ENCODE assay signal across 8 mouse cellular contexts in genomic region chr1:86532362-86533051, GRCm38 (mm10). TPM values are rescaled to one million over a fixed set of nuclear protein-coding genes. Genes with fewer than 3 reads are reported as not detected.
A peak's percentile ranks its signal among the peaks of the same experiment; 100 is the strongest.
DNase-seq lines count a peak whose midpoint lies in the region; ATAC-seq and TF ChIP-seq lines count a peak whose summit lies in the region.

No protein-coding gene starts in this region.

- no peaks in the 10 kb centered on the region for H3K9me3 ChIP-seq in E14TG2a.4 (ENCODE audit: low read length)
- H3K9me3 ChIP-seq in forebrain, embryonic 14.5 days (replicated peaks; ENCODE audit: control insufficient read depth, low read length), result no peaks in the 10 kb centered on the region
- no peaks in the 10 kb centered on the region for H3K9me3 ChIP-seq in liver, postnatal 0 days (ENCODE audit: low read length)
- H3K9me3 ChIP-seq in neural tube, embryonic 14.5 days (ENCODE audit: control insufficient read depth, low read length), result no peaks in the 10 kb centered on the region

- intact Hi-C loops in heart, postnatal 14 days (cut with DNase I), result loop anchor here (1.0 kb wide), 2 partner anchors 30 to 93 kb away; no protein-coding TSS in a partner anchor

- H3K27ac ChIP-seq in forebrain, embryonic 14.5 days (ENCODE audit: low read depth, low read length), result peak overlapping the region; percentile 3; the same call in 1 of the 2 replicates
- H3K27ac ChIP-seq in liver, postnatal 0 days (ENCODE audit: low read depth), result no peak overlapping the region
- H3K27ac ChIP-seq in neural tube, embryonic 14.5 days (ENCODE audit: low read depth, low read length), result peak overlapping the region; percentile 48; the same call in 1 of the 2 replicates
- no peak overlapping the region for H3K27ac ChIP-seq in testis, adult 2 months (ENCODE audit: control insufficient read depth, insufficient read depth, low read depth, low read length)

- peaks cover 35% of the 10 kb centered on the region for H3K36me3 ChIP-seq in E14TG2a.4 (ENCODE audit: insufficient read depth, low read length)
- H3K36me3 ChIP-seq in forebrain, embryonic 14.5 days (ENCODE audit: control insufficient read depth, insufficient read depth, low read length), result peaks cover 29% of the 10 kb centered on the region
- H3K36me3 ChIP-seq in liver, postnatal 0 days (replicated peaks; ENCODE audit: insufficient read depth, low read length), result peaks cover 15% of the 10 kb centered on the region
- peaks cover 12% of the 10 kb centered on the region; the same call in 1 of the 2 replicates for H3K36me3 ChIP-seq in neural tube, embryonic 14.5 days (ENCODE audit: control insufficient read depth, insufficient read depth, low read length)
- no peaks in the 10 kb centered on the region for H3K36me3 ChIP-seq in testis, adult 2 months (ENCODE audit: control insufficient read depth, insufficient read depth, low read length)

- TF ChIP-seq EP300 in liver, postnatal 0 days (IDR thresholded peaks at IDR 0.05; ENCODE audit: low read depth), result 0 out of 2 replicates have a peak, but pooled peaks have one; percentile 32

- TF ChIP-seq POLR2A in testis, adult 2 months (IDR thresholded peaks at IDR 0.05; ENCODE audit: control insufficient read depth, low read depth, low read length), result no peak

- H3K4me2 ChIP-seq in forebrain, embryonic 14.5 days (ENCODE audit: low read length), result peak overlapping the region; percentile 23; the same call in 1 of the 2 replicates
- peak overlapping the region; percentile 47 for H3K4me2 ChIP-seq in liver, postnatal 0 days (ENCODE audit: low read depth, low read length)
- peak overlapping the region; percentile 11; the same call in 1 of the 2 replicates for H3K4me2 ChIP-seq in neural tube, embryonic 14.5 days (ENCODE audit: low read depth, low read length)

- no peak overlapping the region; the same call in 1 of the 2 replicates for H3K9ac ChIP-seq in forebrain, embryonic 14.5 days (ENCODE audit: low read length)
- H3K9ac ChIP-seq in liver, postnatal 0 days (replicated peaks), result 0 out of 2 replicates have a peak overlapping the region, but pooled peaks have one; percentile 11
- no peak overlapping the region for H3K9ac ChIP-seq in neural tube, embryonic 14.5 days (replicated peaks; ENCODE audit: low read depth, low read length)

- peaks cover 49% of the 10 kb centered on the region for H3K4me1 ChIP-seq in E14TG2a.4 (replicated peaks; ENCODE audit: low read depth, low read length)
- peaks cover 16% of the 10 kb centered on the region for H3K4me1 ChIP-seq in forebrain, embryonic 14.5 days (ENCODE audit: control insufficient read depth, insufficient read depth, low read length)
- peaks cover 17% of the 10 kb centered on the region for H3K4me1 ChIP-seq in liver, postnatal 0 days (ENCODE audit: insufficient read depth)
- H3K4me1 ChIP-seq in neural tube, embryonic 14.5 days (ENCODE audit: control insufficient read depth, insufficient read depth, low read length), result peaks cover 24% of the 10 kb centered on the region; the same call in 1 of the 2 replicates
- H3K4me1 ChIP-seq in testis, adult 2 months (ENCODE audit: control insufficient read depth, insufficient read depth, low read length), result peaks cover 14% of the 10 kb centered on the region

- peak overlapping the region; percentile 58 for H3K4me3 ChIP-seq in E14TG2a.4 (replicated peaks; ENCODE audit: low read length)
- H3K4me3 ChIP-seq in forebrain, embryonic 14.5 days (ENCODE audit: low read depth, low read length), result no peak overlapping the region
- no peak overlapping the region for H3K4me3 ChIP-seq in liver, postnatal 0 days (ENCODE audit: low read depth, low read length)
- no peak overlapping the region for H3K4me3 ChIP-seq in neural tube, embryonic 14.5 days (ENCODE audit: low read depth, low read length)
- H3K4me3 ChIP-seq in testis, adult 2 months (ENCODE audit: control insufficient read depth, low read depth, low read length), result no peak overlapping the region

- WGBS in forebrain, embryonic 14.5 days, result 27% methylated on average over 11 of the region's 11 CpGs
- 23% methylated on average over 11 of the region's 11 CpGs for WGBS in large intestine, adult 2 months
- 22% methylated on average over 11 of the region's 11 CpGs for WGBS in liver, postnatal 0 days (ENCODE audit: insufficient replicate concordance)
- 18% methylated on average over 11 of the region's 11 CpGs for WGBS in neural tube, embryonic 14.5 days

- peak; percentile 97 for DNase-seq in forebrain, embryonic 14.5 days (ENCODE audit: low spot score)
- DNase-seq in heart, postnatal 14 days, result peak; percentile 95 to 98
- DNase-seq in large intestine, adult 2 months (ENCODE audit: low read depth, low spot score), result peak; percentile 95
- DNase-seq in liver, postnatal 0 days, result peak; percentile 96

- peak; percentile 51 for ATAC-seq in cerebellum, adult (ENCODE audit: insufficient number of reproducible peaks, low FRiP score, low TSS enrichment)
- peak; percentile 56 for ATAC-seq in forebrain, embryonic 14.5 days
- ATAC-seq in liver, postnatal 0 days, result peak; percentile 37
- peak; percentile 60 for ATAC-seq in neural tube, embryonic 14.5 days (ENCODE audit: low read depth)

- TF ChIP-seq CTCF in E14TG2a.4 (conservative IDR thresholded peaks at IDR 0.05; ENCODE audit: low read length), result peak; percentile 77
- TF ChIP-seq CTCF in liver, postnatal 0 days (IDR thresholded peaks at IDR 0.05; ENCODE audit: low read depth), result peak; percentile 97
- TF ChIP-seq CTCF in testis, adult 2 months (IDR thresholded peaks at IDR 0.05; ENCODE audit: control insufficient read depth, insufficient read depth, insufficient replicate concordance, low read depth, low read length), result peak; percentile 78

- no peaks in the 10 kb centered on the region for H3K27me3 ChIP-seq in E14TG2a.4 (ENCODE audit: insufficient read depth, low read length)
- H3K27me3 ChIP-seq in forebrain, embryonic 14.5 days (replicated peaks; ENCODE audit: control insufficient read depth, insufficient read depth, low read length), result no peaks in the 10 kb centered on the region
- no peaks in the 10 kb centered on the region for H3K27me3 ChIP-seq in liver, postnatal 0 days (ENCODE audit: insufficient read depth, low read length)
- no peaks in the 10 kb centered on the region for H3K27me3 ChIP-seq in neural tube, embryonic 14.5 days (ENCODE audit: control insufficient read depth, insufficient read depth, low read length)
- H3K27me3 ChIP-seq in testis, adult 2 months (ENCODE audit: control insufficient read depth, insufficient read depth, low read length), result no peaks in the 10 kb centered on the region

RNA-seq across cellular contexts. Expression of gene Ptma, which starts 6.0 kb away (rescaled TPM):
- polyA plus RNA-seq in forebrain, embryonic 14.5 days (2014; fragmentation: Nextera tagmentation; extraction: Ambion mirVana), result 2,309 and 2,480 TPM in 2 replicates
- 100 to 1,000 TPM; 290 to 401 TPM for total RNA-seq in heart, postnatal 14 days (2021)
- 713 and 836 TPM in 2 replicates for polyA plus RNA-seq in large intestine, adult 2 months (2012; rRNA removed)
- polyA plus RNA-seq in liver, postnatal 0 days (2015; fragmentation: Nextera tagmentation; extraction: Ambion mirVana), result 750 and 799 TPM in 2 replicates
- 1,651 and 1,970 TPM in 2 replicates for polyA plus RNA-seq in neural tube, embryonic 14.5 days (2014; fragmentation: Nextera tagmentation; extraction: Ambion mirVana)
- polyA plus RNA-seq in testis, adult 2 months (2012; rRNA removed), result 126 and 135 TPM in 2 replicates

RNA-seq across cellular contexts. Expression of gene Pde6d, which starts 49.9 kb away (rescaled TPM):
- polyA plus RNA-seq in forebrain, embryonic 14.5 days (2014; fragmentation: Nextera tagmentation; extraction: Ambion mirVana), result 78.1 and 86.3 TPM in 2 replicates
- total RNA-seq in heart, postnatal 14 days (2021), result 10 to 100 TPM; 40.3 to 44.5 TPM
- polyA plus RNA-seq in large intestine, adult 2 months (2012; rRNA removed), result 13.8 and 15.2 TPM in 2 replicates
- polyA plus RNA-seq in liver, postnatal 0 days (2015; fragmentation: Nextera tagmentation; extraction: Ambion mirVana), result 25.2 and 29.6 TPM in 2 replicates
- polyA plus RNA-seq in neural tube, embryonic 14.5 days (2014; fragmentation: Nextera tagmentation; extraction: Ambion mirVana), result 92.9 and 97.4 TPM in 2 replicates
- 70.0 and 73.7 TPM in 2 replicates for polyA plus RNA-seq in testis, adult 2 months (2012; rRNA removed)

RNA-seq across cellular contexts. Expression of gene Cops7b, which starts 50.2 kb away (rescaled TPM):
- 61.7 and 65.4 TPM in 2 replicates for polyA plus RNA-seq in forebrain, embryonic 14.5 days (2014; fragmentation: Nextera tagmentation; extraction: Ambion mirVana)
- total RNA-seq in heart, postnatal 14 days (2021), result 10 to 100 TPM; 10.8 to 11.5 TPM
- 26.6 and 27.9 TPM in 2 replicates for polyA plus RNA-seq in large intestine, adult 2 months (2012; rRNA removed)
- polyA plus RNA-seq in liver, postnatal 0 days (2015; fragmentation: Nextera tagmentation; extraction: Ambion mirVana), result 8.5 and 9.8 TPM in 2 replicates
- polyA plus RNA-seq in neural tube, embryonic 14.5 days (2014; fragmentation: Nextera tagmentation; extraction: Ambion mirVana), result 52.1 and 55.7 TPM in 2 replicates
- polyA plus RNA-seq in testis, adult 2 months (2012; rRNA removed), result 25.1 and 32.2 TPM in 2 replicates

Comparison
In these comparisons a context has a peak if more than half of its experiments do, and no peak if none do; other contexts are left out.
1. H3K27ac ChIP-seq: peak in forebrain, embryonic 14.5 days (single experiment) and neural tube, embryonic 14.5 days (single experiment); none in liver, postnatal 0 days (single experiment) and testis, adult 2 months (single experiment).
2. Peak in every context shown above with its lines, with median percentiles within 50 percentile points of each other: CTCF ChIP-seq, ATAC-seq, DNase-seq and H3K4me2 ChIP-seq.